Mouse (Mus musculus): Measurements from ENCODE around the gene Disc1. TPM values are rescaled to one million over a fixed set of nuclear protein-coding genes. Genes with fewer than 3 reads are reported as not detected.
A peak's percentile ranks its signal among the peaks of the same experiment; 100 is the strongest.

The Disc1 gene
- polyA plus RNA-seq (2014; fragmentation: Nextera tagmentation; extraction: Ambion mirVana), result 0.82 and 1.2 TPM in 2 replicates

GRCm38 (mm10) chr8:125053505-125054435 is at the start of gene Disc1:
Gene Disc1 (plus strand): TSS chr8:125054195.
- peak; percentile 56 for DNase-seq (ENCODE audit: low spot score)
- Histone ChIP-seq H3K9me3 (ENCODE audit: control insufficient read depth, low read length) (no peaks in the 10 kb centered on the region), H3K36me3 (ENCODE audit: control insufficient read depth, insufficient read depth, low read length) (no peaks in the 10 kb centered on the region), H3K9ac (ENCODE audit: low read depth, low read length) (peak within 1 kb of the TSS; percentile 57; the same call in 1 of the 2 replicates), H3K27me3 (replicated peaks; ENCODE audit: control insufficient read depth, insufficient read depth, low read length) (peaks cover 34% of the 10 kb centered on the region), H3K4me2 (peak within 1 kb of the TSS; percentile 87), H3K4me3 (ENCODE audit: low read depth, low read length) (peak within 1 kb of the TSS; percentile 60), H3K4me1 (replicated peaks; ENCODE audit: control insufficient read depth, insufficient read depth, low read length) (peaks cover 3% of the 10 kb centered on the region; the same call in 1 of the 2 replicates), H3K27ac (ENCODE audit: low read depth, low read length) (0 out of 2 replicates have a peak within 1 kb of the TSS, but pooled peaks have one; percentile 43)
- WGBS, result 2% methylated on average over 65 of the region's 65 CpGs
- no peak for ATAC-seq (replicated peaks; ENCODE audit: low FRiP score)

GRCm38 (mm10) chr8:125012695-125013627 is 41.0 kb upstream of the Disc1 start, which contains the start of gene Tsnax:
Gene Tsnax (plus strand): TSS chr8:125012997.
- ATAC-seq (replicated peaks; ENCODE audit: low FRiP score) (peak; percentile 98), DNase-seq (ENCODE audit: low spot score) (peak; percentile 90)
- H3K27ac ChIP-seq (ENCODE audit: low read depth, low read length), result peak within 1 kb of the TSS; percentile 70
- H3K4me2 ChIP-seq, result peak within 1 kb of the TSS; percentile 89
- 2% methylated on average over 82 of the region's 84 CpGs for WGBS
- H3K4me3 ChIP-seq (ENCODE audit: low read depth, low read length), result peak within 1 kb of the TSS; percentile 96
- H3K4me1 ChIP-seq (replicated peaks; ENCODE audit: control insufficient read depth, insufficient read depth, low read length), result no peaks in the 10 kb centered on the region; the same call in 1 of the 2 replicates
- H3K9me3 ChIP-seq (ENCODE audit: control insufficient read depth, low read length), result peaks cover 4% of the 10 kb centered on the region; the same call in 1 of the 2 replicates
- H3K36me3 ChIP-seq (ENCODE audit: control insufficient read depth, insufficient read depth, low read length), result peaks cover 15% of the 10 kb centered on the region
- no peaks in the 10 kb centered on the region for H3K27me3 ChIP-seq (replicated peaks; ENCODE audit: control insufficient read depth, insufficient read depth, low read length)
- peak within 1 kb of the TSS; percentile 89 for H3K9ac ChIP-seq (ENCODE audit: low read depth, low read length)

- DNase-seq (ENCODE audit: low spot score) (no peak), ATAC-seq (replicated peaks; ENCODE audit: low FRiP score) (no peak)
- Histone ChIP-seq H3K27ac (ENCODE audit: low read depth, low read length) (no peak overlapping the region), H3K36me3 (ENCODE audit: control insufficient read depth, insufficient read depth, low read length) (peaks cover 28% of the 10 kb centered on the region), H3K27me3 (replicated peaks; ENCODE audit: control insufficient read depth, insufficient read depth, low read length) (no peaks in the 10 kb centered on the region), H3K4me3 (ENCODE audit: low read depth, low read length) (no peak overlapping the region), H3K4me1 (replicated peaks; ENCODE audit: control insufficient read depth, insufficient read depth, low read length) (no peaks in the 10 kb centered on the region), H3K9ac (ENCODE audit: low read depth, low read length) (no peak overlapping the region), H3K9me3 (ENCODE audit: control insufficient read depth, low read length) (no peaks in the 10 kb centered on the region), H3K4me2 (no peak overlapping the region)
- WGBS, result 85% methylated on average over 8 of the region's 8 CpGs
Measured at GRCm38 (mm10) chr8:125024085-125024484, 29.9 kb upstream of the Disc1 start.

- Histone ChIP-seq H3K27ac (ENCODE audit: low read depth, low read length) (no peak overlapping the region), H3K36me3 (ENCODE audit: control insufficient read depth, insufficient read depth, low read length) (peaks cover 44% of the 10 kb centered on the region), H3K4me2 (no peak overlapping the region), H3K27me3 (replicated peaks; ENCODE audit: control insufficient read depth, insufficient read depth, low read length) (no peaks in the 10 kb centered on the region), H3K4me1 (replicated peaks; ENCODE audit: control insufficient read depth, insufficient read depth, low read length) (peaks cover 3% of the 10 kb centered on the region; the same call in 1 of the 2 replicates), H3K9ac (ENCODE audit: low read depth, low read length) (no peak overlapping the region), H3K9me3 (ENCODE audit: control insufficient read depth, low read length) (no peaks in the 10 kb centered on the region), H3K4me3 (ENCODE audit: low read depth, low read length) (no peak overlapping the region)
- DNase-seq (ENCODE audit: low spot score), result no peak
- WGBS, result 97% methylated on average over 3 of the region's 3 CpGs
- ATAC-seq (replicated peaks; ENCODE audit: low FRiP score), result no peak
Measured at GRCm38 (mm10) chr8:125027211-125027610, 26.8 kb upstream of the Disc1 start.

GRCm38 (mm10) chr8:125028841-125029240 is 25.2 kb upstream of the Disc1 start:
- 88% methylated on average over 5 of the region's 5 CpGs for WGBS
- ATAC-seq (replicated peaks; ENCODE audit: low FRiP score) (no peak), DNase-seq (ENCODE audit: low spot score) (no peak)
- Histone ChIP-seq H3K4me1 (replicated peaks; ENCODE audit: control insufficient read depth, insufficient read depth, low read length) (peaks cover 3% of the 10 kb centered on the region; the same call in 1 of the 2 replicates), H3K27ac (ENCODE audit: low read depth, low read length) (no peak overlapping the region), H3K4me3 (ENCODE audit: low read depth, low read length) (no peak overlapping the region), H3K4me2 (no peak overlapping the region), H3K9me3 (ENCODE audit: control insufficient read depth, low read length) (no peaks in the 10 kb centered on the region), H3K9ac (ENCODE audit: low read depth, low read length) (no peak overlapping the region), H3K27me3 (replicated peaks; ENCODE audit: control insufficient read depth, insufficient read depth, low read length) (no peaks in the 10 kb centered on the region), H3K36me3 (ENCODE audit: control insufficient read depth, insufficient read depth, low read length) (peaks cover 45% of the 10 kb centered on the region)

GRCm38 (mm10) chr8:125031276-125031675 is 22.7 kb upstream of the Disc1 start:
- Histone ChIP-seq H3K27me3 (replicated peaks; ENCODE audit: control insufficient read depth, insufficient read depth, low read length) (no peaks in the 10 kb centered on the region), H3K4me2 (no peak overlapping the region), H3K9me3 (ENCODE audit: control insufficient read depth, low read length) (no peaks in the 10 kb centered on the region), H3K4me1 (replicated peaks; ENCODE audit: control insufficient read depth, insufficient read depth, low read length) (peaks cover 3% of the 10 kb centered on the region; the same call in 1 of the 2 replicates), H3K4me3 (ENCODE audit: low read depth, low read length) (no peak overlapping the region), H3K36me3 (ENCODE audit: control insufficient read depth, insufficient read depth, low read length) (peaks cover 32% of the 10 kb centered on the region), H3K27ac (ENCODE audit: low read depth, low read length) (no peak overlapping the region), H3K9ac (ENCODE audit: low read depth, low read length) (no peak overlapping the region)
- peak; percentile 51 for ATAC-seq (replicated peaks; ENCODE audit: low FRiP score)
- 63% methylated on average over 5 of the region's 5 CpGs for WGBS
- no peak for DNase-seq (ENCODE audit: low spot score)

GRCm38 (mm10) chr8:125034669-125035068 is 19.3 kb upstream of the Disc1 start:
- H3K4me1 ChIP-seq (replicated peaks; ENCODE audit: control insufficient read depth, insufficient read depth, low read length), result peaks cover 10% of the 10 kb centered on the region
- H3K27ac ChIP-seq (ENCODE audit: low read depth, low read length), result no peak overlapping the region
- peaks cover 20% of the 10 kb centered on the region for H3K36me3 ChIP-seq (ENCODE audit: control insufficient read depth, insufficient read depth, low read length)
- ATAC-seq (replicated peaks; ENCODE audit: low FRiP score) (0 out of 2 replicates have a peak, but pooled peaks have one; percentile 46), DNase-seq (ENCODE audit: low spot score) (peak; percentile 55)
- H3K4me2 ChIP-seq, result no peak overlapping the region
- no peak overlapping the region for H3K4me3 ChIP-seq (ENCODE audit: low read depth, low read length)
- H3K27me3 ChIP-seq (replicated peaks; ENCODE audit: control insufficient read depth, insufficient read depth, low read length), result no peaks in the 10 kb centered on the region
- H3K9ac ChIP-seq (ENCODE audit: low read depth, low read length), result no peak overlapping the region
- 45% methylated on average over 8 of the region's 8 CpGs for WGBS
- H3K9me3 ChIP-seq (ENCODE audit: control insufficient read depth, low read length), result no peaks in the 10 kb centered on the region

- Histone ChIP-seq H3K9me3 (ENCODE audit: control insufficient read depth, low read length) (no peaks in the 10 kb centered on the region; the same call in 1 of the 2 replicates), H3K4me1 (replicated peaks; ENCODE audit: control insufficient read depth, insufficient read depth, low read length) (peaks cover 7% of the 10 kb centered on the region; the same call in 1 of the 2 replicates), H3K27ac (ENCODE audit: low read depth, low read length) (peak overlapping the region; percentile 40), H3K27me3 (replicated peaks; ENCODE audit: control insufficient read depth, insufficient read depth, low read length) (no peaks in the 10 kb centered on the region), H3K4me3 (ENCODE audit: low read depth, low read length) (no peak overlapping the region), H3K36me3 (ENCODE audit: control insufficient read depth, insufficient read depth, low read length) (peaks cover 11% of the 10 kb centered on the region), H3K4me2 (peak overlapping the region; percentile 27), H3K9ac (ENCODE audit: low read depth, low read length) (no peak overlapping the region)
- DNase-seq (ENCODE audit: low spot score) (no peak), ATAC-seq (replicated peaks; ENCODE audit: low FRiP score) (no peak; the same call in 1 of the 2 replicates)
- WGBS, result 77% methylated on average over 7 of the region's 7 CpGs
Measured at GRCm38 (mm10) chr8:125037081-125037480, 16.9 kb upstream of the Disc1 start.
